Mouse (Mus musculus): ENCODE measurements around the gene Rnf166. TPM values are rescaled to one million over a fixed set of nuclear protein-coding genes. Genes with fewer than 3 reads are reported as not detected.

Rnf166 gene
- polyA plus RNA-seq, 1 experiment, result 26.8 TPM

GRCm38 (mm10) chr8:122459218-122459900, 16.5 kb downstream of the Rnf166 start:
- TF ChIP-seq GATA1 (IDR thresholded peaks at IDR 0.05; ENCODE audit: low read length), result no peak

- TF ChIP-seq GATA1 (IDR thresholded peaks at IDR 0.05; ENCODE audit: low read length), result no peak
Measured at GRCm38 (mm10) chr8:122457171-122457570, 18.7 kb downstream of the Rnf166 start.

GRCm38 (mm10) chr8:122454409-122454808, 21.5 kb downstream of the Rnf166 start:
- no peak for TF ChIP-seq GATA1 (IDR thresholded peaks at IDR 0.05; ENCODE audit: low read length)

GRCm38 (mm10) chr8:122452154-122452553, 23.7 kb downstream of the Rnf166 start:
- TF ChIP-seq GATA1 (IDR thresholded peaks at IDR 0.05; ENCODE audit: low read length), result no peak

GRCm38 (mm10) chr8:122451161-122451703, 24.6 kb downstream of the Rnf166 start:
- TF ChIP-seq GATA1 (IDR thresholded peaks at IDR 0.05; ENCODE audit: low read length), result no peak

- no peak for TF ChIP-seq GATA1 (IDR thresholded peaks at IDR 0.05; ENCODE audit: low read length)
Measured at GRCm38 (mm10) chr8:122445203-122445602, 30.7 kb downstream of the Rnf166 start.

- no peak for TF ChIP-seq GATA1 (IDR thresholded peaks at IDR 0.05; ENCODE audit: low read length)
Measured at GRCm38 (mm10) chr8:122444058-122444748, 31.7 kb downstream of the Rnf166 start.

- no peak for TF ChIP-seq GATA1 (IDR thresholded peaks at IDR 0.05; ENCODE audit: low read length)
Measured at GRCm38 (mm10) chr8:122443262-122444006, 32.4 kb downstream of the Rnf166 start, which contains the start of gene Mvd. Gene Mvd, minus strand, starts transcription at chr8:122443422.

GRCm38 (mm10) chr8:122442781-122443180, 33.1 kb downstream of the Rnf166 start:
- TF ChIP-seq GATA1 (IDR thresholded peaks at IDR 0.05; ENCODE audit: low read length), result no peak

GRCm38 (mm10) chr8:122442356-122442755, 33.5 kb downstream of the Rnf166 start:
- TF ChIP-seq GATA1 (IDR thresholded peaks at IDR 0.05; ENCODE audit: low read length), result no peak

GRCm38 (mm10) chr8:122441326-122441725, 34.5 kb downstream of the Rnf166 start:
- TF ChIP-seq GATA1 (IDR thresholded peaks at IDR 0.05; ENCODE audit: low read length), result no peak

- no peak for TF ChIP-seq GATA1 (IDR thresholded peaks at IDR 0.05; ENCODE audit: low read length)
Measured at GRCm38 (mm10) chr8:122439336-122439735, 36.5 kb downstream of the Rnf166 start.

- TF ChIP-seq GATA1 (IDR thresholded peaks at IDR 0.05; ENCODE audit: low read length), result no peak
Measured at GRCm38 (mm10) chr8:122437708-122438331, 38.0 kb downstream of the Rnf166 start.

GRCm38 (mm10) chr8:122436586-122437125, 39.2 kb downstream of the Rnf166 start:
- TF ChIP-seq GATA1 (IDR thresholded peaks at IDR 0.05; ENCODE audit: low read length), result no peak

- no peak for TF ChIP-seq GATA1 (IDR thresholded peaks at IDR 0.05; ENCODE audit: low read length)
Measured at GRCm38 (mm10) chr8:122436146-122436545, 39.7 kb downstream of the Rnf166 start.

All from G1E-ER4 (cell line).